Comparison of ENCODE assay signal across 8 mouse cellular contexts in genomic region chr5:22343843-22344555, GRCm38 (mm10). TPM values are rescaled to one million over a fixed set of nuclear protein-coding genes. Genes with fewer than 3 reads are reported as not detected.
DNase-seq lines count a peak whose midpoint lies in the region; ATAC-seq and TF ChIP-seq lines count a peak whose summit lies in the region.

No protein-coding gene starts in this region.

- ATAC-seq in forebrain, embryonic 13.5 days: peak; percentile 84
- peak; percentile 48; the same call in 1 of the 2 replicates for ATAC-seq in limb, embryonic 11.5 days (ENCODE audit: insufficient number of reproducible peaks, low FRiP score, low TSS enrichment, low read depth)

- H3K4me1 ChIP-seq in heart, adult 2 months (ENCODE audit: control insufficient read depth, insufficient read depth, low read length): no peaks in the 10 kb centered on the region
- peaks cover 22% of the 10 kb centered on the region for H3K4me1 ChIP-seq in forebrain, embryonic 13.5 days
- 0 out of 2 replicates have a peak, but pooled peaks cover 3% of the 10 kb centered on the region for H3K4me1 ChIP-seq in limb, embryonic 11.5 days (ENCODE audit: control insufficient read depth, insufficient read depth, low read length)

- peak overlapping the region; percentile 93 for H3K4me2 ChIP-seq in forebrain, embryonic 13.5 days
- peak overlapping the region; percentile 88 for H3K4me2 ChIP-seq in limb, embryonic 11.5 days (ENCODE audit: low read depth, severe bottlenecking)

- peak; percentile 6 to 21 for DNase-seq in heart, adult 2 months
- DNase-seq in heart, adult 9 months (ENCODE audit: low spot score in 2 of 2): no peak
- DNase-seq in thymus, postnatal 4 days: peak; percentile 38
- no peak for DNase-seq in thymus, postnatal 14 days
- peak; percentile 59 for DNase-seq in limb, embryonic 11.5 days (ENCODE audit: low spot score)
- DNase-seq in retina, embryonic 14.5 days (ENCODE audit: low spot score): peak; percentile 62
- DNase-seq in ovary, postnatal 10 days (ENCODE audit: low spot score): no peak

- TF ChIP-seq POLR2A in heart, adult 2 months (IDR thresholded peaks at IDR 0.05; ENCODE audit: insufficient read depth, low read depth, low read length): no peak

- H3K4me3 ChIP-seq in heart, adult 2 months: peak overlapping the region; percentile 27
- peak overlapping the region; percentile 64 for H3K4me3 ChIP-seq in forebrain, embryonic 13.5 days
- peak overlapping the region; percentile 45 for H3K4me3 ChIP-seq in limb, embryonic 11.5 days (ENCODE audit: low read depth, low read length)

- under 1% methylated on average over 65 of the region's 65 CpGs for WGBS in heart, adult 2 months
- WGBS in forebrain, embryonic 13.5 days: 0% methylated on average over 60 of the region's 65 CpGs
- under 1% methylated on average over 65 of the region's 65 CpGs for WGBS in limb, embryonic 11.5 days

- H3K9me3 ChIP-seq in forebrain, embryonic 13.5 days (replicated peaks): no peaks in the 10 kb centered on the region
- no peaks in the 10 kb centered on the region for H3K9me3 ChIP-seq in limb, embryonic 11.5 days (ENCODE audit: control insufficient read depth, low read length)

- no peak for TF ChIP-seq EP300 in heart, adult 2 months (IDR thresholded peaks at IDR 0.05; ENCODE audit: insufficient read depth, low read depth, low read length)

- no peak for TF ChIP-seq CTCF in heart, adult 2 months (IDR thresholded peaks at IDR 0.05)

- no peaks in the 10 kb centered on the region for H3K79me2 ChIP-seq in heart, adult 2 months (replicated peaks; ENCODE audit: control insufficient read depth, insufficient read depth, low read length)

- peaks cover 17% of the 10 kb centered on the region for H3K27me3 ChIP-seq in heart, adult 2 months (ENCODE audit: control insufficient read depth, insufficient read depth, low read length)
- H3K27me3 ChIP-seq in forebrain, embryonic 13.5 days: peaks cover 69% of the 10 kb centered on the region
- H3K27me3 ChIP-seq in limb, embryonic 11.5 days (ENCODE audit: control insufficient read depth, insufficient read depth, low read length): peaks cover 52% of the 10 kb centered on the region

- no peak overlapping the region for H3K27ac ChIP-seq in heart, adult 2 months
- H3K27ac ChIP-seq in forebrain, embryonic 13.5 days: no peak overlapping the region
- H3K27ac ChIP-seq in limb, embryonic 11.5 days (replicated peaks; ENCODE audit: low read depth, low read length): no peak overlapping the region

- intact Hi-C loops in heart, adult 2 months (cut with DNase I): no loop called here

- H3K9ac ChIP-seq in heart, adult 2 months (ENCODE audit: low read depth, low read length): no peak overlapping the region
- peak overlapping the region; percentile 77 for H3K9ac ChIP-seq in forebrain, embryonic 13.5 days
- peak overlapping the region; percentile 48 for H3K9ac ChIP-seq in limb, embryonic 11.5 days (ENCODE audit: low read length)

- no peaks in the 10 kb centered on the region for H3K36me3 ChIP-seq in heart, adult 2 months (ENCODE audit: control insufficient read depth, insufficient read depth, low read length)
- no peaks in the 10 kb centered on the region for H3K36me3 ChIP-seq in forebrain, embryonic 13.5 days (ENCODE audit: poor library complexity, severe bottlenecking)
- H3K36me3 ChIP-seq in limb, embryonic 11.5 days (ENCODE audit: control insufficient read depth, insufficient read depth, low read length): no peaks in the 10 kb centered on the region

RNA-seq across cellular contexts. Expression of gene Reln, which starts 0.5 kb away (rescaled TPM):
- 1 to 10 TPM; 2.6 to 4.0 TPM for total RNA-seq in heart, adult 2 months (2021)
- 2.6 and 4.7 TPM in 2 replicates for polyA plus RNA-seq in heart, adult 2 months (2012; rRNA removed)
- 33.6 and 36.4 TPM in 2 replicates for polyA plus RNA-seq in forebrain, embryonic 13.5 days (2015; fragmentation: Nextera tagmentation; extraction: Ambion mirVana)
- 1.1 and 1.8 TPM in 2 replicates for polyA plus RNA-seq in limb, embryonic 11.5 days (2014; fragmentation: Nextera tagmentation; extraction: Ambion mirVana)

Comparison
In these comparisons a context has a peak if more than half of its experiments do, and no peak if none do; other contexts are left out.
1. DNase-seq: peak in heart, adult 2 months (2 of 2), thymus, postnatal 4 days (single experiment), limb, embryonic 11.5 days (single experiment) and retina, embryonic 14.5 days (single experiment); none in heart, adult 9 months (0 of 2), thymus, postnatal 14 days (single experiment) and ovary, postnatal 10 days (single experiment).
2. Peak in every context shown above with its lines, with median percentiles within 50 percentile points of each other: H3K4me3 ChIP-seq.